Mouse (Mus musculus) CH12.LX (cell line): ENCODE measurements around the gene Nf1.

Source experiments
- BHLHE40 ChIP-seq: IDR thresholded peaks from 2 replicates; pipeline ENCODE4 v1.6.1; 2011; ENCODE audit warnings: mild to moderate bottlenecking, low read depth, low read length, improper control_type of control experiment
- CTCF ChIP-seq, 2 experiments: IDR thresholded peaks in 1 of 2; conservative IDR thresholded peaks in 1 of 2; 2 replicates each; pipeline ENCODE4 v1.5.1; 2011 to 2012; ENCODE audit warnings: low read depth in 2 of 2, low read length in 2 of 2, improper control_type of control experiment in 1 of 2, inconsistent platforms in 1 of 2, mild to moderate bottlenecking in 1 of 2, moderate library complexity in 1 of 2
- HCFC1 ChIP-seq: IDR thresholded peaks from 2 replicates; pipeline ENCODE4 v1.6.1; 2012; ENCODE audit warnings: low read depth, mild to moderate bottlenecking, inconsistent platforms, low read length, improper control_type of control experiment
- MAFK ChIP-seq: IDR thresholded peaks from 2 replicates; pipeline ENCODE4 v1.6.1; 2011; ENCODE audit warnings: low read length, improper control_type of control experiment; ENCODE audit not compliant: insufficient replicate concordance
- MAX ChIP-seq: IDR thresholded peaks from 2 replicates; pipeline ENCODE4 v1.6.1; 2011; ENCODE audit warnings: low read length, improper control_type of control experiment
- MEF2A ChIP-seq: IDR thresholded peaks from 2 replicates; pipeline ENCODE4 v1.6.1; 2014; ENCODE audit warnings: low read depth, mild to moderate bottlenecking, inconsistent platforms, low read length, improper control_type of control experiment, borderline replicate concordance
- MYC ChIP-seq: IDR thresholded peaks from 2 replicates; pipeline ENCODE4 v1.6.1; 2011; ENCODE audit warnings: low read depth, mild to moderate bottlenecking, improper control_type of control experiment, low read length
- POLR2A ChIP-seq: IDR thresholded peaks from 2 replicates; pipeline ENCODE4 v1.6.1; 2011; ENCODE audit warnings: low read depth, mild to moderate bottlenecking, improper control_type of control experiment, low read length
- POLR2AphosphoS2 ChIP-seq: IDR thresholded peaks from 2 replicates; pipeline ENCODE4 v1.6.1; 2011; ENCODE audit warnings: low read depth, low read length, improper control_type of control experiment
- RCOR1 ChIP-seq: conservative IDR thresholded peaks from 2 replicates; pipeline ENCODE4 v1.6.1; 2012; ENCODE audit warnings: low read depth, mild to moderate bottlenecking, inconsistent platforms, low read length, improper control_type of control experiment
- SIN3A ChIP-seq: IDR thresholded peaks from 2 replicates; pipeline ENCODE4 v1.6.1; 2012; ENCODE audit warnings: low read length, improper control_type of control experiment, inconsistent platforms
- TBP ChIP-seq: conservative IDR thresholded peaks from 2 replicates; pipeline ENCODE4 v1.6.1; 2011; ENCODE audit warnings: low read depth, low read length, improper control_type of control experiment
- TCF12 ChIP-seq: IDR thresholded peaks from 2 replicates; pipeline ENCODE4 v1.6.1; 2014; ENCODE audit warnings: low read depth, mild to moderate bottlenecking, inconsistent platforms, low read length, improper control_type of control experiment
- USF1 ChIP-seq: IDR thresholded peaks from 2 replicates; pipeline ENCODE4 v1.6.1; 2014; ENCODE audit warnings: low read depth, mild to moderate bottlenecking, inconsistent platforms, low read length, improper control_type of control experiment

DNA sequence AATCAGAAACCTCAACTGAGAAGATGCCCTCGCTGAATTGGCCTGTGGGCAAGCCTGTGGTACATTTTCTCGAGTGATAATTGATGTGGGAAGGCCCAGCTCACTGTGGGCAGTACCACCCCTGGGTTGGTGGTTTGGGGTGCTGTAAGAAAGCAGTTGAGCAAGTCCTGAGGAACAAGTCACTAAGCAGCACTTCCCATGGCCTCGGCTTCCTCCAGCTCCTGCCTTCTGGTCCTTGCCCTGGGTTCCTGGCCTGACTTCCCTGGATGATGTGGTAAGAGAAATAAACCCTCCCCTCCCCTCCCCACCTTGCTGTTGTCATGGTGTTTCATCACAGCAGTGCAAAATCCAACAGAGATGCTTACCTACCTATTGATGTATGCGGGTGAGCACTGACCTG is 11.4 kb upstream of the Nf1 start:
- no peak for TF ChIP-seq CTCF (conservative IDR thresholded peaks at IDR 0.05 in 1 of 2, IDR thresholded peaks at IDR 0.05 in 1 of 2; ENCODE audit: low read depth in 2 of 2, low read length in 2 of 2)
- no peak for TF ChIP-seq MAX
- TF ChIP-seq SIN3A: no peak
- TF ChIP-seq POLR2A: no peak
- TF ChIP-seq MEF2A: no peak
- no peak for TF ChIP-seq MYC
- no peak for TF ChIP-seq TBP
- no peak for TF ChIP-seq TCF12
- no peak for TF ChIP-seq BHLHE40
- TF ChIP-seq HCFC1: no peak
- no peak for TF ChIP-seq RCOR1
- no peak for TF ChIP-seq USF1
- TF ChIP-seq MAFK: no peak
- no peak for TF ChIP-seq POLR2AphosphoS2
